Comparison of ENCODE assay signal across 9 mouse cellular contexts in genomic region chr10:71400818-71401646, GRCm38 (mm10). TPM values are rescaled to one million over a fixed set of nuclear protein-coding genes. Genes with fewer than 3 reads are reported as not detected.
DNase-seq lines count a peak whose midpoint lies in the region; ATAC-seq and TF ChIP-seq lines count a peak whose summit lies in the region.
"Had no signal": no experiment of that assay in that cellular context is flagged by ENCODE, and none has a peak within 500 bp of the region (broad histone marks: within the 10 kb centered on the region; RNA-seq: fewer than 3 reads in every experiment).

No protein-coding gene starts in this region.

- peak; percentile 96 for TF ChIP-seq CTCF in left cerebral cortex, adult 2 months (IDR thresholded peaks at IDR 0.05)

- H3K4me3 ChIP-seq in left cerebral cortex, adult 2 months, result no peak overlapping the region
- H3K4me3 ChIP-seq: heart, embryonic 13.5 days had no signal

- peak; percentile 79 for ATAC-seq in megakaryocyte progenitor cell, adult 5-6 weeks (replicated peaks; ENCODE audit: poor library complexity)

- no peak overlapping the region for H3K27ac ChIP-seq in left cerebral cortex, adult 2 months
- H3K27ac ChIP-seq: heart, embryonic 13.5 days had no signal

- intact Hi-C loops in left cerebral cortex, adult 2 months (cut with DNase I), result loop anchor here (1.0 kb wide), 1 partner anchor 74 kb away; no protein-coding TSS in a partner anchor
- intact Hi-C loops in left cerebral cortex, postnatal 4 days (cut with DNase I), result loop anchor here (1.0 kb wide), 1 partner anchor 74 kb away; no protein-coding TSS in a partner anchor

- DNase-seq in adrenal gland, postnatal 14 days, result peak; percentile 25
- DNase-seq in adrenal gland, adult 8-10 months, result no peak
- DNase-seq in left cerebral cortex, adult 2 months (ENCODE audit: extremely low spot score in 1 of 2, low spot score in 2 of 2), result no peak
- no peak for DNase-seq in left cerebral cortex, postnatal 4 days
- DNase-seq in MEL-GATA-1-ER (ENCODE audit: extremely low read depth, low read depth), result peak; percentile 33
- DNase-seq in embryo, embryonic 11 days, result peak; percentile 70
- DNase-seq in spleen, postnatal 14 days (ENCODE audit: low spot score in 2 of 2), result no peak

RNA-seq across cellular contexts. Expression of gene Ipmk, which starts 53.5 kb away (rescaled TPM):
- 15.3 and 15.7 TPM in 2 replicates for total RNA-seq in adrenal gland, postnatal 14 days (2021)
- total RNA-seq in adrenal gland, adult 8-10 months (2022), result 10 to 100 TPM; 12.6 to 16.3 (median 15.2) TPM
- 10 to 100 TPM; 30.5 to 36.7 TPM for total RNA-seq in left cerebral cortex, adult 2 months (2021)
- total RNA-seq in left cerebral cortex, postnatal 4 days (2021), result 10 to 100 TPM; 42.1 to 42.9 TPM
- total RNA-seq in megakaryocyte progenitor cell, adult 5-6 weeks (2015), result 25.7 and 26.0 TPM in 2 replicates
- total RNA-seq in megakaryocyte progenitor cell, adult 5-6 weeks (2017), result 24.8 and 25.4 TPM in 2 replicates

RNA-seq across cellular contexts. Expression of gene Cisd1, which starts 56.3 kb away (rescaled TPM):
- 150 and 159 TPM in 2 replicates for total RNA-seq in adrenal gland, postnatal 14 days (2021)
- total RNA-seq in adrenal gland, adult 8-10 months (2022), result 100 to 1,000 TPM in 1 of 4 experiments, 10 to 100 TPM in 3; 43.8 to 104 (median 72.0) TPM
- total RNA-seq in left cerebral cortex, adult 2 months (2021), result 100 to 1,000 TPM; 119 to 131 TPM
- total RNA-seq in left cerebral cortex, postnatal 4 days (2021), result 100 to 1,000 TPM; 110 TPM
- 32.8 and 36.6 TPM in 2 replicates for total RNA-seq in megakaryocyte progenitor cell, adult 5-6 weeks (2015)
- 14.7 and 15.4 TPM in 2 replicates for total RNA-seq in megakaryocyte progenitor cell, adult 5-6 weeks (2017)

Comparison
In these comparisons a context has a peak if more than half of its experiments do, and no peak if none do; other contexts are left out.
1. DNase-seq: peak in adrenal gland, postnatal 14 days (single experiment), MEL-GATA-1-ER (single experiment) and embryo, embryonic 11 days (single experiment); none in adrenal gland, adult 8-10 months (single experiment), left cerebral cortex, adult 2 months (0 of 2), left cerebral cortex, postnatal 4 days (single experiment) and spleen, postnatal 14 days (0 of 2).